Mouse (Mus musculus): Measurements from ENCODE around the gene Herc3.
"Not testable (repeated sequence)": the region's sequence is repeated elsewhere in the genome, so short reads cannot be mapped to it uniquely, and the experiment has no call there.

The Herc3 gene

GRCm38 (mm10) chr6:58831232-58832009, at the start of gene Herc3:
TSS of gene Herc3 (plus strand) at chr6:58831465.
- peak; percentile 85 for DNase-seq (ENCODE audit: low spot score)

DNA sequence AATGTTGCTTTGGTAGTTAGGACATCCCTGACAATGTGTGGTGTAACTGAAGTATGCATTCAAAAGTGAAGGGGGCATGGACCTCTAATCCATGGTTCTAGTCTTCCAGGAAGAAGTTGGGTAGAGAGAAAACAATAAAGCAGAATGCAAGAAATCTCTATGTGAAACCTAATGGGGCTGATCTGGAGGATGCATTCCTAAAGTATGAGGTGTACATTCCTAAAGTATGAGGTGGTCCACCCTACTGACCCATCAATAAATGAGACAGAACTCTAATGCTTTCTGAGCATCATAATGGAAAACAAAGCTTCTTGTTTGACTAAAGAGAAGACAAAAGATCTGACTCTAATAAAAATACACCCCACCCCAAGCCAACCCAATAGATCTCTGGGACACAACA, 29.9 kb upstream of the Herc3 start:
- DNase-seq (ENCODE audit: low spot score) = no peak

GRCm38 (mm10) chr6:58814381-58814780, 16.9 kb upstream of the Herc3 start:
- no peak for DNase-seq (ENCODE audit: low spot score)

DNA sequence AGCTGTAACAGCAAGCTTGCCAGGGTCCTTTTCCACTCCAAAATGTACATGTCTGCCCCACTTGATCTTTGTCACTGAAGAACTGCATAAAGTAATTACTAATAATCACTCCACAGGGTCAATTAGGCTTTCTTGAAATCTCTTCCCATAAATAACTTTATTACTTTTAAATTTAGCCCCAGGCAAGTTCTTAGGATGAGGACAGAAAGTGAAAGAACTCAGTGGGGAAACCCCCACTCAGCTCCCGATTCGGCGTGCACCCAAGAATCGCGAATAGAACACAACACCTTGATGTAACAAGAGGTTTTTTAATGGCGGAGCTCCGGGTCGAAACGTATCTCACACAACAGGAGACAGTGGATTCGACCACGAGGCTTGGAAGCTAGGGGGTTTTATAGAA, 14.2 kb upstream of the Herc3 start:
- not testable (repeated sequence) for DNase-seq (ENCODE audit: low spot score)

DNA sequence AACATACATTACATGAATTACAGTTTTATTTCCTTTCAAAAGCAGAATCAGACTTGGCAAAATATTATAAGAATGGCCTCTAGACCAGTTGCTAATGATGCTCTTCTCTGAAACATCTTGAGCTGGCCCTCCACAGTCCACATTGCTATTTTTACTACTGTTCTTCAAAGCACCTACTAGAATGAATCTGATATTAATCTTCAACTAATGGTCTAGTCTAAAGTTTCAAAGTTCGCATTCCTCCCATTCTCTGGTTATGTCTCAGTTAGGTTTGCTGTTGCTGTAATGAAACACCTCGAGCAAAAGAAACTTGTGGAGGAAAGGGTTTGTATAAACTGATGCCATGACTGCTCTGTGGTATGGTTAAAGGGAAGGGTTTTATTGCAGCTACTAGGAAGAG, 5.6 kb upstream of the Herc3 start:
- no peak for DNase-seq (ENCODE audit: low spot score)

DNA sequence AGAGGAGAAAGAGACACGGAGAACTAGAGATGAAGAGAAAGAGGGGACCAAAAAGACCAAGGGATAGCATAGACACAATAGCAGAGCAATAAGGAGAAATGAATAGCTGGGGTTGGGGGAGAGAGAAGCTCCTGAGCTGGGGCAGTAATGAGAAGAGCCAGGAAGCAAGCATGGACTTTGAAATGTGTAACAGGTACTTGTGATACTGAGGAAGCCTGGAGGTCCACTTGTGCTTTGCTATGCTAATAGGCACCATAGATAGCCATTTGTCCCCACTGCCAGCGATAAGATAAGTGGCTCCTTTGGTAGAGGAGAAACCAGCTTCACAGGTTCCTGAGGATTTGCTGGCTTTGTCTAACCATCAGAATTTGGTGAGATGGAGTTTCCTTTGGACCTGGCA, 5.2 kb upstream of the Herc3 start:
- no peak for DNase-seq (ENCODE audit: low spot score)

- no peak for DNase-seq (ENCODE audit: low spot score)
Observed at GRCm38 (mm10) chr6:58828582-58828981, 2.7 kb upstream of the Herc3 start.

DNA sequence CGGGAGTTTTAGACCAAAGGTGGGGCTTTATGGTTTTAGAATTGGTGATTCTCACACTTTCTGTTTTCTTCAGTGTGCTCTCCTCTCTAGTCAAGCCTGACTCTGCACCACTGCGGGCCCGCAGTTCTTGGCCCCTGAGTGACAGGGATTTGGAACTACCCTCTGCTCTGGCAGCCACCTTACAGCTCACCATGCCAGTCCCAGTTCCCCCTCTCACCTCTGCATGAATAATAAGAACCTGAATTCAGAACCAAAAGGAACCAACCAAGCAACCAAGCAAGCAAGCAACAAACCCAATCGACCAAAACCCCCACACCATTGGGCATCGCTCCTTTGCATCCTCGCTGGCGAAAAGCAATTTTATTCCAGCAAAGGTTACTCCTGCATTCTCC, 429 bp upstream of the Herc3 start:
- DNase-seq (ENCODE audit: low spot score) = no peak

- DNase-seq (ENCODE audit: low spot score) = no peak
Observed at GRCm38 (mm10) chr6:58832591-58833018, 1.3 kb downstream of the Herc3 start.

DNA sequence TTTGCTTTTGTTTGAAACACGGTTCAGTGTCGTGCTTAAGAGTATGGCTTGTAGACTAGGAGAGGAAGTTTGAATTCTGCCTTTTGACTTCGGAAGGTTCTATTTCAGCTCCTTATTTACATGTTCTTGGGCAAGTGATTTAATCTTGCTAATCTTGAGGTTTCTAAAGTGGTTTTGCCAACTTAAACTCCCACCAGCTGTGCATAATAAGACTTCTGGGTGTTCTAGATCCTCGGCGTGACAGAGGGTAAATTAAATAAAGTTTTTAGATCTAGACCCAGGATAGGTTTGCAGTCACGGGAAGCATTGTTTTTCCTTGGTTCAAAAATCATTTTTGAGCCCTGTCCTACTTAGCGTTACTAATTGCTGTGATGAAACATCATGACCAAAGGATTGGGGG, 3.2 kb downstream of the Herc3 start:
- DNase-seq (ENCODE audit: low spot score) = no peak

DNA sequence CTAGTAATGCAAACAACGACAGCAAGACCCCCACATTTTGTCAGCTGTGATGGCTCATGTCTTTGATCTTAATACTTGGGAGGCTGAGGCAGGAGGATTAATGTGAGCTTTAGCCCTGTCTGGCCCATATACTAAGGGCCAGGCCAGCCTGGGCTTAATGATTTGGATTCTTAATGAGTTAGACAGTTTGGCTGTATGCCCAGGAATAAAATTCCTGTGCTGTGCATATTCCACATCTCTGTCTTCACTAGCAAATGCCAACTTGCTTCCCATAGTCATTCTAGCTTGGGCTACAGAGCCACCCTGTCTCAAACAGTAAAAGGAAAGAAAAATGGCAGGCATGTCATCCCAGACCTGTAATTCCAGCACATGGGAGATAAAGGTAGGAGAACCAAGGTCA, 4.3 kb downstream of the Herc3 start:
- no peak for DNase-seq (ENCODE audit: low spot score)

DNA sequence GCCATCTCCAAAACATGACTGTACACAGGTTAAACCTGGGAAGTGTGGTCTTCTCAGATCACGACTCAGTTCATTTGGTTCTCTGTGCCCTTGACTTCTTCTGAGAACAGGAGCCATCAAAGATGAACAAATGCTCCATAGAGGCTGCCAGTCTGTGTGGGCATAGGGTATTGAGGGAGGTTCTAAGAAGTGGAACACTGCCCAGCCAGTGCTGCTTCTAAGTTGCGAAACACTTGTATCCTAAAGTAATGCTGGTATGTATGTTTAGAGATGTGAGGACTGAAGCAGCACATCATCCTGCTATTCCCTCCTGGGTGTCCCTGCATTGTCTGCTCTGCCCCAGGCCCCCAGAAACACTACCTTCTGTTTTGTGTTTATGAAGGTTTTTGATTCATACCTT, 5.2 kb downstream of the Herc3 start:
- DNase-seq (ENCODE audit: low spot score) = no peak

DNA sequence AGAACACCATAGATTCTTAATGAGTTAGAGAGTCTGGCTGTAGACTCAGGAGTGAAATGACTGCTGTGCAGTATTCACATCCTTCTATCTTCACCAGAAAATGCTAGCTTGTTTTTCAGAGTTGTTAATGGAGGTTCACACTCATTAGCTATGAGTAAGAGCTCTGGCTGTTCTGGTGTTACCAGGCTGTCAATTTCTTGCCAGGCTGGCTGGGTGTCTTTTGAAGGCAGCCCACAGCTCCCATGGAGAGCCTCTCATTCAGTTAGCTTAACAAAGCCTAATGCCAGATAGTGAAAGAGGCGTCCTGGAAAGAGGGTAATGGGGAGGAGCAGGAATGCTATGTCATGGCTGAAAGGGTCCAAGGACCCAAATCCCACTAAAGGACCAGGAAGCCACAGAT, 6.7 kb downstream of the Herc3 start:
- no peak for DNase-seq (ENCODE audit: low spot score)

- DNase-seq (ENCODE audit: low spot score) = no peak
Observed at GRCm38 (mm10) chr6:58841208-58841607, 9.9 kb downstream of the Herc3 start.

DNA sequence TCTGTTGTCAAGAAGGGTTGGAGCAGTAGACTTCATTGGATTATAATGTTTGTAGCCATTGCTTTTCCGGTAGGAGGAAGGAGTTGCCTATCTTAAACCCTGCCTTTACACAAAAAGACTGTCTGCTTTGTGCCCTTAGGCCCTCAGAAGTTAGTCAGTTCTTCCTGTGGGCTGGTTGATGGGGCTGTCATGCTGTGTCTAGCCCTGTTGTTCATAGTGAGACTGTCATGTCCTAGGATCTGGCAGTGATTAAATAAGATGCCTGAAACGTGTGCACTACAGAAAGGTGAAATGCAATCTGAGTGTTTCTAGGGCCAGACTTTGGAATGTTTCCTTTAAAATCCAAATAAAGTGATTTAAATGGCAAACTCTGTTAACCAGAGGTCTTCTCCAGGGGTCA, 10.9 kb downstream of the Herc3 start:
- no peak for DNase-seq (ENCODE audit: low spot score)

DNA sequence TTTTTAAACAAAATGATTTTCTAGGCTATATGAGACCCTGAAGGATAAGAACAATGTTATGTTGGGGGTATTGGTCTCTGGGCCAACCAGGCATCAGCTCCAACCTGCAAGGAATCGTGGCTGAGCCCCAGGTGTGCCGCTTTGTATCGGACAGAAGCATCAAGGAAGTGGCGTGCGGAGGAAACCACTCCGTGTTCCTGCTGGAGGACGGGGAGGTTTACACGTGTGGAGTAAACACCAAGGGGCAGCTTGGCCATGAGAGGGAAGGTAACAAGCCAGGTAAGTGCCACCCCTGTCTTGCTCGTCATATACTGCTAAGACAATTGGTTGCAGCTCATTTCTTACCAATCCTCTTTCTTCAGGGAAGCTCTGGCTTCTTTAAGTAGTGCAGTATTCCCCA, 12.3 kb downstream of the Herc3 start:
- DNase-seq (ENCODE audit: low spot score) = no peak

- DNase-seq (ENCODE audit: low spot score) = no peak
Observed at GRCm38 (mm10) chr6:58844188-58844822, 13.0 kb downstream of the Herc3 start.

GRCm38 (mm10) chr6:58846850-58847692, 15.8 kb downstream of the Herc3 start:
- DNase-seq (ENCODE audit: low spot score) = no peak

- no peak for DNase-seq (ENCODE audit: low spot score)
Observed at GRCm38 (mm10) chr6:58847836-58848235, 16.6 kb downstream of the Herc3 start.

- DNase-seq (ENCODE audit: low spot score) = no peak
Observed at GRCm38 (mm10) chr6:58849356-58849755, 18.1 kb downstream of the Herc3 start.

- no peak for DNase-seq (ENCODE audit: low spot score)
Observed at GRCm38 (mm10) chr6:58855676-58856367, 24.6 kb downstream of the Herc3 start.

DNA sequence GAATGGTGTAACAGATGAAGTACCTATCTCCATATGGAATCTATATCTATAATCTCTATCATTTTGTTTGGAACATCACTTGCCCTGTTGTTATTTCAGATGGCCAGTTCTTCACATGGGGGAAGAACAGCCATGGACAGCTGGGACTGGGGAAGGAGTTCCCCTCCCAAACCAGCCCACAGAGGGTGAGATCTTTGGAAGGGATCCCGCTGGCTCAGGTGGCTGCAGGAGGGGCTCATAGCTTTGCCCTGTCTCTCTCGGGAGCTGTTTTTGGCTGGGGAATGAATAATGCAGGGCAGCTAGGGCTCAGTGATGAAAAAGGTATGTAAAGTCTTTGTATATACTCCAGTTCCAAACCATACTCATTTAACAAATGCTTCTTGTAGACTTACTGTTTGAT, 25.2 kb downstream of the Herc3 start:
- DNase-seq (ENCODE audit: low spot score) = no peak

All from testis, postnatal 10 days (tissue).